Mouse (Mus musculus): ENCODE measurements around the gene Bpifa5.
A peak's percentile ranks its signal among the peaks of the same experiment; 100 is the strongest.

Bpifa5 gene

GRCm38 (mm10) chr2:154206908-154207307 lies 44.5 kb downstream of the Bpifa5 start:
- no peak for DNase-seq (ENCODE audit: low spot score in 2 of 2)

GRCm38 (mm10) chr2:154209112-154209511 lies 46.7 kb downstream of the Bpifa5 start:
- no peak for DNase-seq (ENCODE audit: low spot score in 2 of 2)

- no peak for DNase-seq (ENCODE audit: low spot score in 2 of 2)
These were observed 48.7 kb downstream of the Bpifa5 start for GRCm38 (mm10) chr2:154211121-154211520.

- DNase-seq (ENCODE audit: low spot score in 2 of 2): peak; percentile 62 to 77
These were observed 49.5 kb downstream of the Bpifa5 start for GRCm38 (mm10) chr2:154211881-154212280.

- DNase-seq (ENCODE audit: low spot score in 2 of 2): peak in 1 of 2 experiments; percentile 20
These were observed 52.8 kb downstream of the Bpifa5 start for GRCm38 (mm10) chr2:154215191-154215590.

Data from right cerebral cortex, postnatal 36 days (tissue).